Comparison of ENCODE assay signal across 20 mouse cellular contexts in the genomic region with DNA sequence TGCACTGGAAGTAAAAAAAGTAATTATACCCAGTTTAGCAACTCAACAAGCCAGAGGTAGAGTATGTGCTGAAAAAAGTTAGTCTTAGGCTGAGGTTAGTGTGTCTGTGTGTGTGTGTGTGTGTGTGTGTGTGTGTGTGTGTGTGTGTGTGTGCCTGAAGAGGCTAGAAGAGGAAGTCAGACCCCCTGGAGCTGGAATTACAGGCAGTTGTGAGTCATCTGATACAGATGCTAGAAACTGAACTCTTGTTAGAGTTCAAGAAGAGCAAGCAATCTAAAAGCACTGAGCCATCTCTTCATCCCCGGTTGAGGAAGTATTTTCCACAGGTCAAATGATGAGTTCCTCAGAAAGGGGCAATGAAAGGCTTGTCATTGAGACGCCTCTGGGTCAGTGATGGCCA.
"Had no signal": no experiment of that assay in that cellular context is flagged by ENCODE, and none has a peak within 500 bp of the region (broad histone marks: within the 10 kb centered on the region; RNA-seq: fewer than 3 reads in every experiment).

No protein-coding gene starts in this region.

- H3K36me3 ChIP-seq: midbrain, embryonic 10.5 days; midbrain, embryonic 12.5 days; neural tube, embryonic 13.5 days; neural tube, embryonic 15.5 days; stomach, embryonic 15.5 days had no signal

- H3K4me3 ChIP-seq: midbrain, embryonic 10.5 days; midbrain, embryonic 12.5 days; myocyte; neural tube, embryonic 13.5 days; neural tube, embryonic 15.5 days; stomach, embryonic 15.5 days had no signal

- H3K27ac ChIP-seq: midbrain, embryonic 10.5 days; midbrain, embryonic 12.5 days; neural tube, embryonic 13.5 days; neural tube, embryonic 15.5 days; stomach, embryonic 15.5 days; stomach, postnatal 0 days had no signal

- DNase-seq: lung, embryonic 14.5 days; lung, postnatal 10 days; lung, postnatal 4 days; midbrain, embryonic 14.5 days; retina, postnatal 1 day; right cerebral cortex, adult 18-20 months; right cerebral cortex, postnatal 25 days; right cerebral cortex, postnatal 4 days; spleen, adult 18-20 months; thymus, adult 2 months; thymus, postnatal 25 days; thymus, postnatal 4 days had no signal

- H3K9ac ChIP-seq: lung, embryonic 14.5 days; midbrain, embryonic 12.5 days; neural tube, embryonic 13.5 days; neural tube, embryonic 15.5 days; stomach, embryonic 15.5 days had no signal

- ATAC-seq: midbrain, embryonic 16.5 days had no signal

- H3K4me2 ChIP-seq: lung, embryonic 14.5 days; midbrain, embryonic 12.5 days; neural tube, embryonic 13.5 days; neural tube, embryonic 15.5 days; stomach, embryonic 15.5 days had no signal

- H3K4me1 ChIP-seq: midbrain, embryonic 12.5 days; neural tube, embryonic 13.5 days; stomach, embryonic 15.5 days had no signal

- H3K27me3 ChIP-seq: midbrain, embryonic 12.5 days; neural tube, embryonic 13.5 days; neural tube, embryonic 15.5 days; stomach, embryonic 15.5 days had no signal

- H3K9me3 ChIP-seq: midbrain, embryonic 10.5 days; midbrain, embryonic 12.5 days; neural tube, embryonic 13.5 days; neural tube, embryonic 15.5 days; stomach, embryonic 15.5 days had no signal
